Mouse (Mus musculus) forebrain, postnatal 0 days (tissue): ENCODE results near the gene Skp2. TPM values are rescaled to one million over a fixed set of nuclear protein-coding genes. Genes with fewer than 3 reads are reported as not detected.
A peak's percentile ranks its signal among the peaks of the same experiment; 100 is the strongest.
"Not testable (repeated sequence)": the region's sequence is repeated elsewhere in the genome, so short reads cannot be mapped to it uniquely, and the experiment has no call there.

Source experiments
- ATAC-seq: fragments of 200-750 bp; cut with Nextera tagmentation; 2 replicates; pipeline ENCODE4 v1.8.0; 2017; ENCODE audit warnings: mild to moderate bottlenecking, moderate library complexity
- DNase-seq: peaks from one replicate; pipeline ENCODE4 v3.0.0-alpha.2; 2015
- H3K27ac ChIP-seq: fragments of 300-500 bp; sonication (generic); 2 replicates; pipeline ENCODE4 v1.5.1; 2014; ENCODE audit warnings: low read depth, mild to moderate bottlenecking, antibody characterized with exemption, low read length, moderate library complexity, mixed read lengths
- H3K27me3 ChIP-seq: fragments of 300-500 bp; sonication (generic); 2 replicates; pipeline ENCODE4 v1.6.1; 2014; ENCODE audit warnings: mild to moderate bottlenecking, low read length, mixed read lengths; ENCODE audit not compliant: insufficient read depth
- H3K36me3 ChIP-seq: fragments of 300-500 bp; sonication (generic); 2 replicates; pipeline ENCODE4 v1.6.1; 2014; ENCODE audit warnings: mild to moderate bottlenecking, moderate library complexity; ENCODE audit not compliant: insufficient read depth
- H3K4me1 ChIP-seq: fragments of 300-500 bp; sonication (generic); 2 replicates; pipeline ENCODE4 v1.6.1; 2014; ENCODE audit warnings: antibody characterized with exemption; ENCODE audit not compliant: insufficient read depth
- H3K4me2 ChIP-seq: fragments of 300-500 bp; sonication (generic); 2 replicates; pipeline ENCODE4 v1.6.1; 2014; ENCODE audit warnings: low read depth, mild to moderate bottlenecking, moderate library complexity
- H3K4me3 ChIP-seq: fragments of 300-500 bp; sonication (generic); 2 replicates; pipeline ENCODE4 v1.5.1; 2014; ENCODE audit warnings: low read depth, low read length, mixed read lengths
- H3K9ac ChIP-seq: fragments of 300-500 bp; sonication (generic); 2 replicates; pipeline ENCODE4 v1.6.1; 2014; ENCODE audit warnings: mild to moderate bottlenecking
- H3K9me3 ChIP-seq: fragments of 300-500 bp; sonication (generic); 2 replicates; pipeline ENCODE4 v1.6.1; 2016; ENCODE audit warnings: low read length
- CTCF ChIP-seq: sonication (generic); IDR thresholded peaks from 2 replicates; pipeline ENCODE4 v1.5.1; 2016; ENCODE audit warnings: antibody characterized with exemption, control low read depth, low read depth
- WGBS: fragments of 180-500 bp; shearing (Covaris S2); extraction: QIAGEN DNeasy Blood & Tissue Kit; methylation state at CpG from one replicate; pipeline ENCODE4 v1.1.7; 2014; 5-methylcytosine and 5-hydroxymethylcytosine counted together
- polyA plus RNA-seq: library from polyadenylated mRNA; unstranded; fragments of >200 nt; fragmentation: Nextera tagmentation; extraction: Ambion mirVana; gene quantifications from 2 replicates; pipeline ENCODE4 v1.2.1, GENCODE M21; 2015
- total RNA-seq: library from RNA; depleted of rRNA; stranded (reverse); fragments of >200 nt; gene quantifications from 2 replicates; pipeline ENCODE4 v1.2.3, GENCODE M21; 2014; rRNA removed

The Skp2 gene
- total RNA-seq (11.0 and 11.5 TPM in 2 replicates), polyA plus RNA-seq (8.0 and 9.5 TPM in 2 replicates)

DNA sequence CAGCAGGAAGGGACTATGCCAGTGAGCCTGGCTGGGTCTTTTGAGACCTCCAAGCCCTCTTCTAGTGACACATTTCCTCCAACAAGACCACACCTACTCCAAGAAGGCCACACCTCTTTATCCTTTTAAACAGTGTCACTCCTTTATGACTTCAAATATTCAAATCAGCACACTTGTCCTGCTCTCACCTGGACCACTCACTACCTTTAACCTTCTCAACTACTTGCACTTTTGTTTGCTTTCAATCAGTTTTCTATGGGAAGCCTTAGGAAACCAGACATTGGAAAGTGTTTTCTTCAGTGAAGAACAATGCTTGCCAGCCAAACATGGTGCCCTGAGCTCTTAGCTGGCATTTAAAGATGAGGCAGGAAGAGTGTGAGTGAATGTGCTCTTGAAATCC is at the start of gene Skp2:
Gene Skp2, minus strand, starts transcription at position 101 of the 400 bp plus-strand sequence.
- ATAC-seq (no peak), DNase-seq (no peak)
- H3K36me3 ChIP-seq = peaks cover 48% of the 10 kb centered on the region
- TF ChIP-seq CTCF = no peak
- no peak within 1 kb of the TSS for H3K9ac ChIP-seq
- H3K27ac ChIP-seq = no peak within 1 kb of the TSS
- no peaks in the 10 kb centered on the region for H3K27me3 ChIP-seq
- H3K4me2 ChIP-seq = no peak within 1 kb of the TSS
- no peaks in the 10 kb centered on the region for H3K9me3 ChIP-seq
- no peaks in the 10 kb centered on the region for H3K4me1 ChIP-seq
- no peak within 1 kb of the TSS for H3K4me3 ChIP-seq

DNA sequence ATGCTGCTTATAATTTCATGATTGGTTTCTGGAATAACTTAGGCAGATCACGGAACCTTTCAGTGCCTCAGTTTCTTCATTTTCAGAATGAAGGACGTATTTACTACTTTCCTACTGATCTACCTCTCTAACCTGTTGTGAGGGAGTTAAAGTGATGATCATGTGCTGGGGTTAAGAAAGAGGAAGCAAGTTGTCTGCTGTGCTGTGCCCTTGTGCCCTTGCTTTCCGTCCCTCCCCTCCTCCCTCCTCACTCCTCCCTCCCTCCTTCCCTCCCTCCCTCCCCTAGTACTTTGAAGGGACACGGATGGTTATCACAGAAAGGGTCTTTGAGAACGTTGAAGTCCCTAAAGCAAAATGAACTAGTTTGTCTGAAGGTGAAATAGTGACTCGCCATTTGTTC is 43.2 kb upstream of the Skp2 start:
- ATAC-seq = no peak
- 72% methylated on average over 6 of the region's 6 CpGs for WGBS
- Histone ChIP-seq H3K4me1 (no peaks in the 10 kb centered on the region), H3K27me3 (no peaks in the 10 kb centered on the region), H3K36me3 (peaks cover 17% of the 10 kb centered on the region), H3K4me3 (no peak overlapping the region), H3K9me3 (no peaks in the 10 kb centered on the region), H3K9ac (no peak overlapping the region), H3K4me2 (no peak overlapping the region), H3K27ac (no peak overlapping the region)
- DNase-seq = no peak
- no peak for TF ChIP-seq CTCF

DNA sequence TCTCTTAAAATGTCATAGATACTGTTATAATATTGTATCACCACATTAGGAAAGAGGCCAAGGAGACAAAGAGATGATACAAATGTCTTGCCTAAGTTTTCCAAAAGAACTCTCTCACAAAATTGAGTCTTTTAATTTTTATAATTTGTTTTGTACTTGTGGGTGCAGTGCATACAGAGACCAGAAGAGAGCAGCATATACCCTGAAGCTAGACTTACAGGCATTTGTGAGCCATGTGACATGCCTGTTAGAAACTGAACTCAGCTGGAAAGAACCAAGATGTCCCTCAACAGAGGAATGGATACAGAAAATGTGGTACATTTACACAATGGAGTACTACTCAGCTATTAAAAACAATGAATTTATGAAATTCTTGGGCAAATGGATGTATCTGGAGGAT is 37.5 kb upstream of the Skp2 start:
- ATAC-seq = peak; percentile 62; the same call in 1 of the 2 replicates

DNA sequence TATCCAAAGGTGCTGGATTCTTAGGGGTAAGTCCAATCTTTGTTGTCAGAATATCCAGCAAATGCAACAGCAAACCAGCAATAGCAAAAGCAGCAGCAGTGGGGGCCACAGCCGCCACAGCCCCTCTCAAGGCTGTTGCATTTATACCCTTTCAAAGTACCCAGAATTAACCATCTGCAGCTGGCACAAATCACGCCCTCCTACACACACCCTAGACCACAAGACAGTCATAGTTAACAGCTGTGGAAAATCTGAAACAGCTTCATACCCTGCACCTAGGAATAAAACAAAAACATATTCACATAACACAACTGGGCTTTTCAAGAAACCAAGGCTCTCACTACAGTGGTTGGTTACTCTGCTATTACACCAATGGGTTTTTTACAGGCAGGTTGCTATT is 34.6 kb upstream of the Skp2 start:
- Histone ChIP-seq H3K27ac (no peak overlapping the region), H3K4me3 (no peak overlapping the region), H3K9me3 (no peaks in the 10 kb centered on the region), H3K27me3 (no peaks in the 10 kb centered on the region), H3K4me2 (no peak overlapping the region), H3K9ac (no peak overlapping the region), H3K4me1 (no peaks in the 10 kb centered on the region), H3K36me3 (peaks cover 34% of the 10 kb centered on the region)
- no peak for TF ChIP-seq CTCF
- DNase-seq (no peak), ATAC-seq (no peak)
- WGBS = 94% methylated on average over 2 of the region's 2 CpGs

More for the DNA sequence above, 37.5 kb upstream of the Skp2 start:
- not testable (repeated sequence) for H3K4me2 ChIP-seq, H3K4me1 ChIP-seq, H3K9me3 ChIP-seq, DNase-seq, H3K27ac ChIP-seq, H3K27me3 ChIP-seq, H3K4me3 ChIP-seq, H3K9ac ChIP-seq
- peak; percentile 51 for TF ChIP-seq CTCF
- peaks cover 29% of the 10 kb centered on the region for H3K36me3 ChIP-seq

DNA sequence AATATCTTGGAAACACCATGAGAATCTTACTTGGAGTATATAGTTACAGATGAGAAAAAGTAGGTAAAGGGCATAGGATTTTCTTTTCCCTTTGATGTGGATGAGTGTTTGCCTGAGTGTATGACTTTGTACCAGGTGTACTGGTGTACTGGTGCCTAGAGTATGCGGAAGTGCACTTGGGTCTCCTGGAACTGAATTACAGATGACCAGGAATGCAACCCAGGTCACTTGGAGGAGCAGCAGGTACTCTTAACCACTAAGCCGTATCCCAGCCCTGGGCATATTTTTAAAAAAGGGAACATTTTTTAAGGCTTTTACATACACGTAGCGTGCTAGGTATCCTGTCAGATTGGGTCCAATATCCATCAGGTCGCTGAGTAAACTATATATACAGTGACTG is 28.8 kb upstream of the Skp2 start:
- Histone ChIP-seq H3K9ac (no peak overlapping the region), H3K4me2 (no peak overlapping the region), H3K4me1 (no peaks in the 10 kb centered on the region), H3K9me3 (no peaks in the 10 kb centered on the region), H3K4me3 (no peak overlapping the region), H3K27ac (no peak overlapping the region), H3K27me3 (no peaks in the 10 kb centered on the region), H3K36me3 (peaks cover 27% of the 10 kb centered on the region)
- no peak for DNase-seq
- no peak for ATAC-seq
- TF ChIP-seq CTCF = no peak
- WGBS = 97% methylated on average over 5 of the region's 5 CpGs

DNA sequence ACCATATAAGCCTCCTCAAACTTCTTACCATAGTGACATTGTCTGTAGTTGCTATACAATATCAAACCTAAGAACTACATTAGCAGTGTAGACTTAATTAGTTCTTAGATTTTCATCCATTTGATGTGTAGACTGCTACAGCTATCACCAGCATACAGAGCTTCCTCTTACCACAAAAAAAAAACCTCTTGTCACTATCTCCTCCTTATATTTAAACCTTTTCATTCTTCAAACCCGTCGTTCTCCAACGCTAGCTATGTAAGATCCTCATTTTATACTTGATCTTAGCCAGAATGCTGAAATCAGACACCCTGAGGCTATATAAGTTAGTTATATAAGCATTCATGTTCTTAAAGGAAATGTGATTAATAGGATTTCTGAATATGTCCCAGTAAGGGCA is 21.8 kb upstream of the Skp2 start:
- ATAC-seq (no peak), DNase-seq (no peak)
- Histone ChIP-seq H3K4me1 (no peaks in the 10 kb centered on the region), H3K4me2 (no peak overlapping the region), H3K27ac (no peak overlapping the region), H3K27me3 (no peaks in the 10 kb centered on the region), H3K4me3 (no peak overlapping the region), H3K9ac (no peak overlapping the region), H3K36me3 (peaks cover 25% of the 10 kb centered on the region), H3K9me3 (no peaks in the 10 kb centered on the region)
- 95% methylated on average over 3 of the region's 3 CpGs for WGBS
- no peak for TF ChIP-seq CTCF

DNA sequence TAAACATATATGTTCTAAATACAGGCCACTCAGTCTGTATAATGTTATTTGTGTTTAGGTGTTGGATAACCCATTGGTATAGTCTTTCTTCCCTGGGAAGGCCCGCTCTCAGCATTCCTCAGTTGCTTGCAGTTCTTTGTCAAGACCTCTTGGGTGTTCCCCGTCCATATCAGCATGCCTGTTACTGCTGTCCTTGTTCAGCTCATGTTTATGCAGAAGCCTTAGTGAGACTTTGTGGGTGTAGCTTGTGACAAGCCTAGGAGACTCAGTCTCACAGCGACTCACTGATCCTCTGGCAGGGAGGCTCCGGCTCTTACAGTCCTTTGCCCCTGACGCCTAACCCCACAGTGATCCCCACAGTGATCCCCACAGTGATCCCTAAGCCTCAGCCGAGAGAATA is 8.9 kb upstream of the Skp2 start:
- no peak for TF ChIP-seq CTCF
- H3K27me3 ChIP-seq = no peaks in the 10 kb centered on the region
- peaks cover 37% of the 10 kb centered on the region for H3K36me3 ChIP-seq
- ATAC-seq (no peak), DNase-seq (no peak)
- H3K4me3 ChIP-seq = no peak overlapping the region
- no peaks in the 10 kb centered on the region for H3K4me1 ChIP-seq
- no peak overlapping the region for H3K4me2 ChIP-seq
- no peaks in the 10 kb centered on the region for H3K9me3 ChIP-seq
- no peak overlapping the region for H3K27ac ChIP-seq
- no peak overlapping the region for H3K9ac ChIP-seq
- 50% methylated on average over 6 of the region's 6 CpGs for WGBS
